Mouse (Mus musculus) lung, embryonic 16.5 days (tissue): ENCODE results near the gene Cnksr1. TPM values are rescaled to one million over a fixed set of nuclear protein-coding genes. Genes with fewer than 3 reads are reported as not detected.

ENCODE experiments used
- ATAC-seq: fragments of 200-750 bp; cut with Nextera tagmentation; 2 replicates; pipeline ENCODE4 v1.8.0; 2017; ENCODE audit warnings: low read depth, mild to moderate bottlenecking, moderate library complexity
- H3K27ac ChIP-seq: fragments of 300-500 bp; sonication (generic); 2 replicates; pipeline ENCODE4 v1.5.1; 2014; ENCODE audit warnings: mild to moderate bottlenecking, control low read depth, low read length
- H3K27me3 ChIP-seq: fragments of 300-500 bp; sonication (generic); 2 replicates; pipeline ENCODE4 v1.6.1; 2014; ENCODE audit warnings: low read depth, low read length, mixed read lengths; ENCODE audit not compliant: control insufficient read depth, insufficient read depth
- H3K36me3 ChIP-seq: fragments of 300-500 bp; sonication (generic); 2 replicates; pipeline ENCODE4 v1.6.1; 2014; ENCODE audit warnings: low read length; ENCODE audit not compliant: control insufficient read depth, insufficient read depth
- H3K4me1 ChIP-seq: fragments of 300-500 bp; sonication (generic); replicated peaks from 2 replicates; pipeline ENCODE4 v1.6.1; 2014; ENCODE audit warnings: low read length, mixed read lengths; ENCODE audit not compliant: control insufficient read depth, insufficient read depth
- H3K4me2 ChIP-seq: fragments of 300-500 bp; sonication (generic); 2 replicates; pipeline ENCODE4 v1.6.1; 2014; ENCODE audit warnings: low read depth, low read length, control low read depth
- H3K4me3 ChIP-seq: fragments of 300-500 bp; sonication (generic); 2 replicates; pipeline ENCODE4 v1.5.1; 2014; ENCODE audit warnings: mild to moderate bottlenecking, low read length, control low read depth
- H3K9ac ChIP-seq: fragments of 300-500 bp; sonication (generic); 2 replicates; pipeline ENCODE4 v1.6.1; 2014; ENCODE audit warnings: low read length, control low read depth
- H3K9me3 ChIP-seq: fragments of 300-500 bp; sonication (generic); 2 replicates; pipeline ENCODE4 v1.6.1; 2016; ENCODE audit warnings: low read length; ENCODE audit not compliant: control insufficient read depth
- WGBS: fragments of 180-500 bp; shearing (Covaris S2); extraction: QIAGEN DNeasy Blood & Tissue Kit; methylation state at CpG from one replicate; pipeline ENCODE4 v1.1.7; 2014; 5-methylcytosine and 5-hydroxymethylcytosine counted together
- polyA plus RNA-seq: library from polyadenylated mRNA; unstranded; fragments of >200 nt; fragmentation: Nextera tagmentation; extraction: Ambion mirVana; gene quantifications from 2 replicates; pipeline ENCODE4 v1.2.1, GENCODE M21; 2015

Cnksr1 gene
- polyA plus RNA-seq, 1 experiment from 2014 or later: 12.6 TPM

DNA sequence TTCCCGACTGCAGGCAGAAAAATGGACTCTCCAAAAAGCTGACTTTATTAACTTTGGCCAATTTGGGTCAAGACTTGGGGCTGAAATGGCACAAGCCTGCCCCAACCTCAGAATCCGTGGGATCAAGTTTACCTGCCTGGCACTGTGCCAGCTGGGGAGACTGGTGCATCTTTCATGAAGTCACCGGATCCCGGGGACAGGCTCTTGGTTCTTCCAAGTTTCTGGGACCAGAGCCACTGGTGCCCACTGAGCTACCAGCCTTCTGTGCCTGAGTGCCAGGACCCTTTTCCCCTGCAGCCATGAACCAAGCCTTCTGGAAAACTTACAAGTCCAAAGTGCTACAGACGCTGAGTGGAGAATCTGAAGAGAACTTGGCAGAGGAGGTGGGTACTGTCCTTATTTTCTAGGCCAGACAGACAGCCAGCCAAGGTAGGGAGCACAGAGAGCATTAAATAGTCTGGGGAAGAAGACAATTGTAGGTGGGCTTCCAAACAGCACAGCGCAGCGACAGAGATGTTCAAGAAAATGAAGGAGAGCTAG is 8.6 kb upstream of the Cnksr1 start, which contains the start of gene Gm30191:
Gene Gm30191, plus strand, starts transcription at position 217 of the 540 bp plus-strand sequence.
- H3K4me3 ChIP-seq: peak within 1 kb of the TSS; percentile 88
- no peaks in the 10 kb centered on the region for H3K36me3 ChIP-seq
- no peak for ATAC-seq
- no peaks in the 10 kb centered on the region for H3K9me3 ChIP-seq
- peak within 1 kb of the TSS; percentile 82 for H3K4me2 ChIP-seq
- H3K4me1 ChIP-seq: peaks cover 24% of the 10 kb centered on the region
- H3K27me3 ChIP-seq: peaks cover 37% of the 10 kb centered on the region
- H3K27ac ChIP-seq: no peak within 1 kb of the TSS
- H3K9ac ChIP-seq: peak within 1 kb of the TSS; percentile 86
- WGBS: 68% methylated on average over 7 of the region's 7 CpGs

DNA sequence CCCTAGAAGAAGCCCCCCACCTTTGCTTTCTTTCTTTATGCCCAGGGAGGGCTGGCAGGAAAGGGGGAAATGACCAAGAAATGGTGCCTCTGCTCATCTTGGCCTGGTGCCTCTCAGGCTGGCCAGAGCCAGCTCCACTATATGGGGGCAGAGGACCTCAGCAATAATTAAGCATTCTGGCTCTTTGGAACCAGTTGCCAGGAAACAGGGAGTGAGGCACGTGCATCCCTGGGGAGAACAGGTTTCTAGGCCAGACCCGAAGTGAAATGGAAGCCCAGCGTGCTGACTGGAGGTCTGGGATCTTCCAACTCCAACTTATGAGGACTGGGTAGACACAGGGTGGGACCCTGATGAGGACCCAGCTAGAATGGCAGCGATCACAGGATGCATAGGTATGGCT is 8.1 kb upstream of the Cnksr1 start:
- H3K4me1 ChIP-seq: peaks cover 20% of the 10 kb centered on the region
- WGBS: 41% methylated on average over 4 of the region's 4 CpGs
- H3K9me3 ChIP-seq: no peaks in the 10 kb centered on the region
- H3K4me2 ChIP-seq: no peak overlapping the region
- no peak overlapping the region; the same call in 1 of the 2 replicates for H3K9ac ChIP-seq
- no peak for ATAC-seq
- no peak overlapping the region for H3K27ac ChIP-seq
- H3K4me3 ChIP-seq: no peak overlapping the region
- no peaks in the 10 kb centered on the region for H3K36me3 ChIP-seq
- H3K27me3 ChIP-seq: peaks cover 31% of the 10 kb centered on the region

DNA sequence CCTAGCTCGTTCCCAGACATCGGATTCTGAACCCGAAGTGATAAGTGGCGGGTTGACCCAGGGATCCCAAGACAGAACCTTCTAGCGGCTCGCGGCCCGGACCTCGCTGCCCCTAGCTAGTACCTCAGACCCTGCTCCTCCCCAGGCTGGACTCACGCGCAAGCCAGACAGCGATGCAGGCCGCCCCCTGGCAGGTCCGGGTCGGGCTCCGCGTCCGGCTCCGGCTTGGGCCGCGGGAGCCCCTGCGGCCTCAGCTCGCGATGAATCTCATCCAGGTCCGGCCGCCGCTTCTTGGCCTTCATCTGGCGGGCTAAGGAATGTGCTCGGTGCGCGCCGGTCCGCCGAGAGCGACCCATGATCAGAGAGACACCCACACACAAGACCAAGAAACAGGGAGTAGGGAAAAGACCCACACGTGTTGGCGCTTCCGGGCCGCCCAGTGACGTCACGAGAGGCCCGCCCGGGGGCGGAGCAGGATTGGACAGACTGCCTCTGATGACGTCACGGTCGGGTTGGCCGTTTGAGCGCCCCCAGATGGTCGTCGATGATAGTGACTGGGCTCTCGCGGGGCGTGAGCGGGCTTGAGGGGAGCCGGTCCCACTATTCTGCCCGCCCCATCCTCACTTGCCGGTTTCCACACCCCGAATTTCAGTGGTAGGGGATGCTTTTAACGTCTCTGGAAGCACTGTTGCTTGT is 7.1 kb upstream of the Cnksr1 start, which contains the start of gene Zfp593:
Gene Zfp593, minus strand, starts transcription at position 445 of the 696 bp plus-strand sequence.
- no peaks in the 10 kb centered on the region for H3K36me3 ChIP-seq
- H3K4me1 ChIP-seq: peaks cover 15% of the 10 kb centered on the region
- H3K9ac ChIP-seq: peak within 1 kb of the TSS; percentile 86
- H3K27me3 ChIP-seq: peaks cover 22% of the 10 kb centered on the region
- H3K4me3 ChIP-seq: peak within 1 kb of the TSS; percentile 88
- WGBS: under 1% methylated on average over 59 of the region's 60 CpGs
- H3K4me2 ChIP-seq: peak within 1 kb of the TSS; percentile 82
- no peaks in the 10 kb centered on the region for H3K9me3 ChIP-seq
- ATAC-seq: peak; percentile 84
- no peak within 1 kb of the TSS for H3K27ac ChIP-seq

DNA sequence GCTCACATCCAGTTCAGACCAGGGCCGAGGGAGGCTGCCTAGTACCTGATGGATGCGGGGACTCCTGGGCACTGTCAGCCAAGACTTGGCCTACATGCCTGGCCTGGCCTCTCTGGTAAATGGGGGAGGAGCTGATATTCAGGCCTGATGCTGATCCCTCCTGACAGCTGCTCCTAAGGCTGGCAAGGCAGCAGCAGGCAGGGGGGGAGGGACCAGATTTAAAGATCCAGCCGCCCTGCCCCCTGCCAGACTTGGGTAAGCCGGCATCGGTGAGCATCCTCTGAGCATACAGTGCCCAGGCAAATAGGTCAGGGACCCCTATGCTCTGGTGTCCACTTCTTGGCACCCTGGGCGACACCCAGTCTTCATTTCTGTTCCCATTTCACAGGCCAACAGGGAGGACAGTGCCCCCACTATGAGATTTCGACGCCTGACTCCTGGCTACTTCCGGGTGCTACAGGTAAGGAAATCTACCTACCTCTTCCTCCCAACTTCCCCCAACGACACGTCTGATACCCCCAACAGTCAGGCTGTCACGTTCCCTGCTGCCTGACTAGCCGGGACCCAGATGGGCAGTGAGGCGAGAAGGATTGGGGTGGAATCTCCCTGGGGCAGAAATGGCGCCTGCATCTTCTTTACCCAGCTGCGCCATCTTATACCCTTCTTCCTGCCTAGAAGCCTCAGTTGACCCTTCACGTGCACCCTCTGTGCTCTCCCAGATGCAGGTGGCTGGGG is 5.5 kb upstream of the Cnksr1 start, which contains the start of gene E130218I03Rik:
Gene E130218I03Rik, plus strand, starts transcription at position 147 of the 735 bp plus-strand sequence.
- peaks cover 11% of the 10 kb centered on the region for H3K27me3 ChIP-seq
- no peak within 1 kb of the TSS for H3K27ac ChIP-seq
- 88% methylated on average over 17 of the region's 17 CpGs for WGBS
- no peaks in the 10 kb centered on the region for H3K9me3 ChIP-seq
- no peak for ATAC-seq
- peak within 1 kb of the TSS; percentile 82 for H3K4me2 ChIP-seq
- 0 out of 2 replicates have a peak within 1 kb of the TSS, but pooled peaks have one; percentile 88 for H3K4me3 ChIP-seq
- no peak within 1 kb of the TSS for H3K9ac ChIP-seq
- H3K4me1 ChIP-seq: peaks cover 13% of the 10 kb centered on the region
- H3K36me3 ChIP-seq: no peaks in the 10 kb centered on the region

DNA sequence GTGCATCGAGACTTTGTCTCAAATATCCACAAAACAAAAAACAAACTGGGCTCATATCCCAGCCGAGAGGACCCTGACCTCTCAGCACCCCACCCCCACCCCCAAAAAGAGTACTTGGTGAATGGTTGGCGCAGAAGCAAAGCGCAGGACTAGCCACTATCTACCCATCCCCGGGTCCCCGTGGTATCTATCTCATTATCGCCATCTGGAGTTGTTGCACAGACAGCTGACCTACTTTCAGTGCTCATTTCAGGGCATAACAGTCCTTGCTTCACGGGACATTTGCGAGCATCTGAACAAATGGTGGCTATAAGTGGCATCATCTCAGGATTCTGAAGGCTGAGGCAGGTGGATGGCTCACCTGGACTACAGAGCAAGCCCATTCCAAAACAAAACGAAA is 487 bp upstream of the Cnksr1 start:
- H3K4me3 ChIP-seq: peak overlapping the region; percentile 56
- peak overlapping the region; percentile 23; the same call in 1 of the 2 replicates for H3K9ac ChIP-seq
- WGBS: 10% methylated on average over 10 of the region's 10 CpGs

DNA sequence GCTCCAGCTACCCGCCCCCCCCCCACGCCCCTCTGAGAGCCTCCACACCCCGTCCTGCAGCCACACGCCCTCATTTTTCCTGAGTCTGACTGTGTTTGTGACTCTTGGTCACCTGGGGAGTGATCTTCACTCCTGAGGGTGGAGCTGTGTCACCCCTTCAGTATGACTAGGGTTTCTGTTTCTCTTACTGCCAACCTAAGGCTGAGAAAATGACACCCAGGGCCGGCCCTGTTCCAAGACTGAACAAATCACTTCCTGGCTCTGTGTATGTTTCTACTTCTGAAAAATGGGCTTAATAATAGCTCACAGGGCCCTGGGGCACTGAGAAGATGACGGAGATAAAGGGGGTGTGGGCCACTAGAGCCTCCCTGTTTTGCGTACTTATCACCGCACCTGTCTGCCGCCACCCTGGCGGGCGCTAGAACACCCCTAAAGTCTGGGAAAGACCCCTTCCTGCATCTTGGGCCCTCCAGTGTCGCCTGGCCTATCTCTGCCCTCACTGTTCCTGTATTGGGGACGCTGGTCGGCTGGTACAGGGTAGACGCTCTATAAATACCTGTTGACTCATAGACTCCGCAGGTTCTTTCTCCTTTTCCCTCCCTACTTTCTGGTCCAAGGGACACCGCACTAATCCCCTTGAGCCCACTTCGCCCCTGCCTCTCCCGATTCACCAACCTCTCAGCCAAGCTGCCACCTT is 469 bp downstream of the Cnksr1 start:
- no peaks in the 10 kb centered on the region for H3K36me3 ChIP-seq
- peak overlapping the region; percentile 51 for H3K4me2 ChIP-seq
- peak overlapping the region; percentile 54 for H3K27ac ChIP-seq
- no peaks in the 10 kb centered on the region for H3K9me3 ChIP-seq
- H3K9ac ChIP-seq: peak overlapping the region; percentile 71
- no peaks in the 10 kb centered on the region; the same call in 1 of the 2 replicates for H3K27me3 ChIP-seq
- 14% methylated on average over 18 of the region's 19 CpGs for whole genome bisulfite sequencing
- peak; percentile 60 for ATAC-seq
- peaks cover 10% of the 10 kb centered on the region; the same call in 1 of the 2 replicates for H3K4me1 ChIP-seq
- H3K4me3 ChIP-seq: peak overlapping the region; percentile 56

More for the DNA sequence above, 487 bp upstream of the Cnksr1 start:
- H3K4me1 ChIP-seq: peaks cover 10% of the 10 kb centered on the region; the same call in 1 of the 2 replicates
- H3K9me3 ChIP-seq: no peaks in the 10 kb centered on the region
- peak overlapping the region; percentile 15 for H3K27ac ChIP-seq
- H3K27me3 ChIP-seq: no peaks in the 10 kb centered on the region; the same call in 1 of the 2 replicates
- no peaks in the 10 kb centered on the region for H3K36me3 ChIP-seq
- peak; percentile 4; the same call in 1 of the 2 replicates for ATAC-seq
- H3K4me2 ChIP-seq: peak overlapping the region; percentile 51

DNA sequence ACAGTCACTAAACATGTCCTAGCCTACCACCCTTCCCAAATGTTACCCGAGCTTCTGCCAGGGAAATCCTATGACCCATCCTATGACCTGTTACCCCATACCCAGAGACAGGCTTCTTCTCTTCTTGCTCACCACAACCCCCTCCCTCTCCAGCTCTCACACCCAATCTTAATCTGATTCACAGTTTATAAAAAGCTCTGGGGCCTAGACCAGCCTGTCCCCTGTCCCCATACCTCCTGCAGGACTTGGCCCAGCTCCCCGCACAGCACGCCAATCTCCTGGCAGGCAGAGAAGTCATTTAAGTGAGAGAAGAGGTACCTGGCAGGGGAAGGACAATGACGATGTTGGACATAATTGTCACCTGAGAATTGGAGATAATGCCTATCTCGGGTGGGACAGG is 3.3 kb downstream of the Cnksr1 start:
- no peaks in the 10 kb centered on the region; the same call in 1 of the 2 replicates for H3K27me3 ChIP-seq

DNA sequence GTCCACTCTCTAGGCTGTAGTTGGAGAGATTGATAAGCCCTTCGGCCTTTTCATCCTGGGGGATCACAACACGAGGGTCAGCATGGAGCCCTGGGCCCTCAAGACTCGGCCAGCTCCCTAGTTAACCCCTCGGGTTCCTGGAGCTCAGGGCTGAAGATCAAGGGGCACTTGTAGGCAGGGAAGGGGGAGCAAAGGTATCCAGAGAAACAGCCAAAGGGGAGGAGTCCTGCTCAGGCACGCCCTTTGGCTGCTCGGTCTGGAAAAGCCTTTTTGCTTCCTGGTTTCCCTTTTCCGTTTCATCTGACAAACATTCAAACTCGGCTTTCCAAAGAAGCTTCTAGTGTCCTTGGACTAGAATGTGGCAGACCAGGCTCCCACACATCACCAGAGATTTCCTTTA is 7.8 kb downstream of the Cnksr1 start:
- 23% methylated on average over 8 of the region's 8 CpGs for WGBS
- H3K27me3 ChIP-seq: no peaks in the 10 kb centered on the region
- H3K4me2 ChIP-seq: no peak overlapping the region
- no peak for ATAC-seq
- no peaks in the 10 kb centered on the region for H3K9me3 ChIP-seq
- no peak overlapping the region for H3K9ac ChIP-seq
- no peak overlapping the region for H3K4me3 ChIP-seq
- H3K27ac ChIP-seq: no peak overlapping the region
- H3K36me3 ChIP-seq: no peaks in the 10 kb centered on the region
- H3K4me1 ChIP-seq: no peaks in the 10 kb centered on the region

More for the DNA sequence above, 3.3 kb downstream of the Cnksr1 start:
- 79% methylated on average over 5 of the region's 5 CpGs for WGBS
- H3K4me2 ChIP-seq: no peak overlapping the region
- peaks cover 10% of the 10 kb centered on the region; the same call in 1 of the 2 replicates for H3K4me1 ChIP-seq
- H3K9ac ChIP-seq: no peak overlapping the region
- no peaks in the 10 kb centered on the region for H3K9me3 ChIP-seq
- no peak overlapping the region for H3K27ac ChIP-seq
- no peak for ATAC-seq
- H3K4me3 ChIP-seq: no peak overlapping the region
- H3K36me3 ChIP-seq: no peaks in the 10 kb centered on the region
